Mouse (Mus musculus) forebrain, embryonic 13.5 days (tissue): ENCODE measurements around the gene Chka. TPM values are rescaled to one million over a fixed set of nuclear protein-coding genes. Genes with fewer than 3 reads are reported as not detected.

Source experiments
- ATAC-seq: fragments of 200-750 bp; cut with Nextera tagmentation; 2 replicates; pipeline ENCODE4 v1.8.0; 2017
- H3K27ac ChIP-seq: fragments of 300-500 bp; sonication (generic); 2 replicates; pipeline ENCODE4 v1.5.1; 2015; ENCODE audit warnings: inconsistent platforms, mild to moderate bottlenecking, moderate library complexity
- H3K27me3 ChIP-seq: fragments of 300-500 bp; sonication (generic); 2 replicates; pipeline ENCODE4 v1.6.1; 2015; ENCODE audit warnings: mild to moderate bottlenecking, inconsistent platforms
- H3K36me3 ChIP-seq: fragments of 300-500 bp; sonication (generic); 2 replicates; pipeline ENCODE4 v1.6.1; 2015; ENCODE audit warnings: mild to moderate bottlenecking, inconsistent platforms; ENCODE audit not compliant: poor library complexity, severe bottlenecking
- H3K4me1 ChIP-seq: fragments of 300-500 bp; sonication (generic); 2 replicates; pipeline ENCODE4 v1.6.1; 2015; ENCODE audit warnings: inconsistent platforms
- H3K4me2 ChIP-seq: fragments of 300-500 bp; sonication (generic); 2 replicates; pipeline ENCODE4 v1.6.1; 2015; ENCODE audit warnings: inconsistent platforms, mild to moderate bottlenecking, moderate library complexity
- H3K4me3 ChIP-seq: fragments of 300-500 bp; sonication (generic); 2 replicates; pipeline ENCODE4 v1.5.1; 2015; ENCODE audit warnings: mild to moderate bottlenecking, inconsistent platforms
- H3K9ac ChIP-seq: fragments of 300-500 bp; sonication (generic); 2 replicates; pipeline ENCODE4 v1.6.1; 2015; ENCODE audit warnings: mild to moderate bottlenecking, inconsistent platforms
- H3K9me3 ChIP-seq: fragments of 300-500 bp; sonication (generic); replicated peaks from 2 replicates; pipeline ENCODE4 v1.6.1; 2016; ENCODE audit warnings: inconsistent platforms
- WGBS: fragments of 180-500 bp; shearing (Covaris S2); methylation state at CpG from one replicate; pipeline ENCODE4 v1.1.7; 2015; 5-methylcytosine and 5-hydroxymethylcytosine counted together
- polyA plus RNA-seq: library from polyadenylated mRNA; unstranded; fragments of >200 nt; fragmentation: Nextera tagmentation; extraction: Ambion mirVana; gene quantifications from 2 replicates; pipeline ENCODE4 v1.2.1, GENCODE M21; 2015

Chka gene
- polyA plus RNA-seq, 1 experiment from 2014 or later = 54.8 TPM

DNA sequence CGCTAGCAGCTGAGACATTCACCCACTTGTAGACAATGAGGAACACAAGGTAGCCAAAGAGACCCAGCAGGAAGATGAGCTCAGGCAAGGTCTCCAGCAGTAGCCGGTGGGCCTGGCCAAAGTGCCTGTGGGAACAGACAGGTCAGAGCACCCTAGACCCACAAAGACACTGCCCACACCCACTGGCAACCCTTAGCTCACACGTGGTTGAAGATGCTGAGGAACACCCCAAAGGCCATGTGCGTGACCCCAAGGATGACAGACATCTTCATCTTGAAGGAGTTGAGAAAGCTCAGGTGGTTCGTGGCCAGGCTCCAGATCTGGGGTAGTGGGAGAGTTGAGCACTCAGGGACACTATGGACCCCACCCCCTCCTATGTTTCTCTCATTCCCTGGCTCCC, 46.0 kb downstream of the Chka start:
- no peak overlapping the region for H3K27ac ChIP-seq
- no peaks in the 10 kb centered on the region for H3K9me3 ChIP-seq
- no peak for ATAC-seq

GRCm38 (mm10) chr19:3898952-3899351, 47.4 kb downstream of the Chka start:
- Histone ChIP-seq H3K9me3 (no peaks in the 10 kb centered on the region), H3K36me3 (peaks cover 39% of the 10 kb centered on the region), H3K9ac (no peak overlapping the region), H3K27me3 (no peaks in the 10 kb centered on the region), H3K27ac (no peak overlapping the region), H3K4me2 (no peak overlapping the region), H3K4me3 (no peak overlapping the region), H3K4me1 (peaks cover 10% of the 10 kb centered on the region)
- ATAC-seq = no peak
- WGBS = 85% methylated on average over 7 of the region's 7 CpGs

More for the DNA sequence above, 46.0 kb downstream of the Chka start:
- no peaks in the 10 kb centered on the region for H3K27me3 ChIP-seq
- H3K36me3 ChIP-seq = peaks cover 53% of the 10 kb centered on the region
- H3K4me2 ChIP-seq = no peak overlapping the region
- WGBS = 95% methylated on average over 5 of the region's 5 CpGs
- no peak overlapping the region for H3K4me3 ChIP-seq
- peaks cover 10% of the 10 kb centered on the region for H3K4me1 ChIP-seq
- no peak overlapping the region for H3K9ac ChIP-seq

- Histone ChIP-seq H3K4me2 (no peak overlapping the region), H3K27ac (no peak overlapping the region), H3K27me3 (no peaks in the 10 kb centered on the region), H3K9ac (no peak overlapping the region), H3K4me3 (no peak overlapping the region), H3K9me3 (no peaks in the 10 kb centered on the region), H3K4me1 (peaks cover 10% of the 10 kb centered on the region), H3K36me3 (peaks cover 32% of the 10 kb centered on the region)
- no peak for ATAC-seq
- 95% methylated on average over 4 of the region's 4 CpGs for WGBS
These were observed 48.0 kb downstream of the Chka start for GRCm38 (mm10) chr19:3899618-3900017.

- peaks cover 11% of the 10 kb centered on the region; the same call in 1 of the 2 replicates for H3K36me3 ChIP-seq
- H3K27ac ChIP-seq = no peak overlapping the region
- H3K9ac ChIP-seq = no peak overlapping the region
- WGBS = 82% methylated on average over 12 of the region's 12 CpGs
- no peak overlapping the region for H3K4me3 ChIP-seq
- H3K4me1 ChIP-seq = peaks cover 16% of the 10 kb centered on the region
- ATAC-seq = no peak
- no peak overlapping the region for H3K4me2 ChIP-seq
- no peaks in the 10 kb centered on the region for H3K9me3 ChIP-seq
- no peaks in the 10 kb centered on the region for H3K27me3 ChIP-seq
These were observed 51.4 kb downstream of the Chka start for GRCm38 (mm10) chr19:3902966-3903365.

GRCm38 (mm10) chr19:3903648-3904362, 52.2 kb downstream of the Chka start:
- Histone ChIP-seq H3K36me3 (peaks cover 19% of the 10 kb centered on the region), H3K9ac (no peak overlapping the region)
- 62% methylated on average over 25 of the region's 25 CpGs for WGBS

DNA sequence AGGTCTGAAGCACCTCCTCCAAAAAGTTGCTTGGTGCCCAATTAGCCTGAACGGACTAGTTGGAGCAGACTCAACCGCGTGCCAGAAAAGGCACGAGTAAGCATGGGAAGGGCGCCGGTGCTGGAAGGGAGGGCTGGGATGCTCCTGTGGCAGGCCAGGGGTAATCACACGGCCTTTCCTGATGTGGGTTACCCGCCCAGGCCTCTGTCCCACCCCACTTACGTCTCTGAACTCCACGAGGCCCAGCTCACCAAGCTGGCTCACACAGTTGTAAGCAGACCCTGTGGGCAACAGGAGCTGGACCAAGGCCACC, 52.7 kb downstream of the Chka start:
- Histone ChIP-seq H3K36me3 (peaks cover 24% of the 10 kb centered on the region), H3K4me2 (no peak overlapping the region), H3K9me3 (no peaks in the 10 kb centered on the region), H3K4me3 (no peak overlapping the region), H3K27me3 (no peaks in the 10 kb centered on the region), H3K4me1 (peaks cover 16% of the 10 kb centered on the region), H3K9ac (no peak overlapping the region), H3K27ac (no peak overlapping the region)
- 59% methylated on average over 10 of the region's 10 CpGs for WGBS
- no peak for ATAC-seq

More at GRCm38 (mm10) chr19:3903648-3904362, 52.2 kb downstream of the Chka start:
- no peak overlapping the region for H3K4me3 ChIP-seq
- no peaks in the 10 kb centered on the region for H3K9me3 ChIP-seq
- no peak overlapping the region for H3K4me2 ChIP-seq
- no peak for ATAC-seq
- H3K27ac ChIP-seq = no peak overlapping the region
- no peaks in the 10 kb centered on the region for H3K27me3 ChIP-seq
- peaks cover 16% of the 10 kb centered on the region for H3K4me1 ChIP-seq

DNA sequence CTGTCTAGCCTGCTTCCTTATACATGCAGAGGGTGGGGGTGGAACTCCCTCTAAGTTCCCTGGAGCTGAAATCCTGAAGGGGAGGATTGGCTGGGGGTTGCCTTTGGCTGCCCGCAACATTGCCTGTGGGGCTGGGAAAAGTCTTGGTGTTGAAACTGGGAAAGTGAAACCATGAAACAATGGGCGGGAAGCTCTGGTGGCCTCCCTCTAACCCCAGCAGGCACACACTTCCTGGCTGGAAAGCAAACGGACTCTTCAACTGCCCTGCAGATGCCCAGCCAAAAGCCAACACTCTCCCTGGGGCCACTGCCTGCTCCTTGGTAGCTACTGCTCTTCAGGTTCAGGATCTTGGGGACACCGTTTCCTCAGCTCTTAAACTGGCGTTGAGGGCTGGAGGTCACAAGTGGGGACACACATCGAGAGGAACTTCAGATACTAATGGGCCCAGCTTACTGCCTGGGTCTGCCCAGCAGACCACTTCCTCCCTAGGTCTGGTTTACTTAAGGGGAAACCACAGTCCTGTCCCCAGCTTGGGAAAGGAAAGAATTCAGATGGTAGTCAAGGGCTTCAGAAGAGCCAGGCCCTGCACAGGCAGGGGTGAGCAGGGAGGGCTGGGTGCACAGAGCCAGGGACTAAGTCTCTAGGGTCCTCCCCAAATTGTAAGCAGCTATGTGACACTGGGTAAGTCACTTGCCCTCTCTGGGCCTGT, 53.8 kb downstream of the Chka start:
- H3K36me3 ChIP-seq = peaks cover 35% of the 10 kb centered on the region
- H3K4me1 ChIP-seq = peaks cover 16% of the 10 kb centered on the region
- H3K27ac ChIP-seq = no peak overlapping the region
- ATAC-seq = no peak
- WGBS = 59% methylated on average over 6 of the region's 6 CpGs
- H3K9ac ChIP-seq = peak overlapping the region; percentile 1; the same call in 1 of the 2 replicates
- no peaks in the 10 kb centered on the region for H3K27me3 ChIP-seq
- H3K9me3 ChIP-seq = no peaks in the 10 kb centered on the region
- 0 out of 2 replicates have a peak overlapping the region, but pooled peaks have one; percentile 1 for H3K4me2 ChIP-seq
- H3K4me3 ChIP-seq = no peak overlapping the region

DNA sequence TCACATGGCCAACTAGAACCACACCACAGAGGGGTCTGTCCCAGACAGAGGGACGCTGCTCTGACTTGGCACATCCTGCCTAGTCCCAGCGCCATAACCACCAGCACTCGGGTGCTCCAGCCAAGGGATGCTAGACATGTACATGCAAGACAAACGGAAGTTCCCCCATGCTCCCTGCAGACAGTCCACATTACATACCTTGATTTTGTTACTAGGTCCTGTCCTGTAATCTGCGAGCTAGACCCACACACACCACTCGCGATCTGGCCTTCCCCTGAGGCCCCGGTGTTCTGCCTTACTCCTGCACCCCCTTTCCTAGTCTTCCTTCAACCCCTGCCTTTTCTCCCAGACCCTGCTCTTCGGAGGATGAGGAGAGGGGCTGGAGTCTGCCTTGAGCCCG, 54.8 kb downstream of the Chka start:
- no peaks in the 10 kb centered on the region for H3K27me3 ChIP-seq
- 45% methylated on average over 10 of the region's 10 CpGs for WGBS
- H3K9me3 ChIP-seq = no peaks in the 10 kb centered on the region
- peak overlapping the region; percentile 44 for H3K4me3 ChIP-seq
- H3K36me3 ChIP-seq = peaks cover 44% of the 10 kb centered on the region
- ATAC-seq = no peak
- H3K4me2 ChIP-seq = peak overlapping the region; percentile 69
- peaks cover 17% of the 10 kb centered on the region for H3K4me1 ChIP-seq
- no peak overlapping the region for H3K27ac ChIP-seq
- peak overlapping the region; percentile 63 for H3K9ac ChIP-seq

DNA sequence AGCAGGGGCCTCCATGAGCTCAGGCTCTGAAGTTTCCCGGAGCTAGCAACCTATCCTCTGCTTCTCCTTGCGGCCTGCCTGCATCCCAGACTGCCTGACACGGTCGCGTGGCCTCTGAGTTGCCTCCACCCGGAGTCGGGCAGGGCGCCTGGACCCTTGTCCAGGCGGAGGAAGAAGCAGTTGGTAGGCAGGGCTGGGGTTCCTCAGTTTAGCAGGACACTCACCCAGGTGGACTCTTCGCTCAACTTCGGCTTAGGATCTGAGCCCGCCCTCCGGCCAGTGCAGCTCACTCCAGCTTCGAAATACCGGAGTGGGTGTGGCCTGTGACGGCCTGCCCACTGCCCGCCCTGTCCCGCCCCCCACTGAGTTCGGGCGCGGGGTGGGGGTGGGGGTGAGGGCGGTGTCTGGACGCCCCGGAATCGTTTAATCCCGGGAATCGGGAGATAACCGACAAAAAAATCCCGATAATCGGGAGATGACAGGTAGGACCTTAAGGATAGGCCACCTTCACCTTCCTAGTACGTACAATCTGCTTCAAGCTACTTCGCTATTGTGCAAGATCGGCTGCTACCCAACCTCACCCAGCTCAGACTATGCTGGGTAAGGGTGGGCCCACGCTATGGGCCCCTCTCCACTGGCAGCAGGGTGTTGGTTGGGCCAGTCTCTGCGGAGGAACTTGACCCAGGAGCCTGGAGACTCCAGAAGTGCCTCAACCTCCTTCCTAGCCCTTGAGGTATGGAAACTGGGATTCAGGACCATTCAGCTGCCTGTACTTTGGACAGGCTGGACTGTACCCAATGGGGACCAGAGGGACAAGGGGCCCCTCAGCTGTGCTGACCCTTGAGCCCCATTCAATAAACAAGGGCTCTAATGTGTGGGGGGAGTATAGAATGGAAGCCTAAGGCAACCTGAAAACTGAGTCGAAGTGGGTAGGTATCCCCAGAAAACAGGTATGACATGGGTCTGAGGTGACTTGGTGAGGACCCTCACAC, 55.5 kb downstream of the Chka start, which contains the start of gene Tcirg1:
Gene Tcirg1, minus strand, starts transcription at position 339 of the 992 bp plus-strand sequence.
- H3K27me3 ChIP-seq = no peaks in the 10 kb centered on the region
- peak; percentile 59; the same call in 1 of the 2 replicates for ATAC-seq
- H3K4me3 ChIP-seq = peak within 1 kb of the TSS; percentile 44
- WGBS = 4% methylated on average over 36 of the region's 36 CpGs
- peak within 1 kb of the TSS; percentile 63 for H3K9ac ChIP-seq
- no peaks in the 10 kb centered on the region for H3K9me3 ChIP-seq
- peak within 1 kb of the TSS; percentile 69 for H3K4me2 ChIP-seq
- no peak within 1 kb of the TSS for H3K27ac ChIP-seq
- peaks cover 24% of the 10 kb centered on the region for H3K4me1 ChIP-seq
- H3K36me3 ChIP-seq = peaks cover 40% of the 10 kb centered on the region

- Histone ChIP-seq H3K4me2 (peak overlapping the region; percentile 69; the same call in 1 of the 2 replicates), H3K4me3 (no peak overlapping the region)
These were observed 56.5 kb downstream of the Chka start for GRCm38 (mm10) chr19:3907876-3908660.

GRCm38 (mm10) chr19:3910206-3910605, 58.6 kb downstream of the Chka start:
- H3K27me3 ChIP-seq = no peaks in the 10 kb centered on the region

More at GRCm38 (mm10) chr19:3907876-3908660, 56.5 kb downstream of the Chka start:
- H3K9me3 ChIP-seq = no peaks in the 10 kb centered on the region
- no peaks in the 10 kb centered on the region for H3K27me3 ChIP-seq
- ATAC-seq = no peak
- H3K27ac ChIP-seq = no peak overlapping the region
- peaks cover 37% of the 10 kb centered on the region for H3K36me3 ChIP-seq
- WGBS = 86% methylated on average over 8 of the region's 8 CpGs
- no peak overlapping the region for H3K9ac ChIP-seq
- peaks cover 26% of the 10 kb centered on the region for H3K4me1 ChIP-seq

More at GRCm38 (mm10) chr19:3910206-3910605, 58.6 kb downstream of the Chka start:
- Histone ChIP-seq H3K4me3 (no peak overlapping the region), H3K27ac (no peak overlapping the region), H3K4me1 (peaks cover 35% of the 10 kb centered on the region), H3K4me2 (no peak overlapping the region), H3K9me3 (no peaks in the 10 kb centered on the region), H3K9ac (no peak overlapping the region), H3K36me3 (peaks cover 37% of the 10 kb centered on the region)
- WGBS = 88% methylated on average over 5 of the region's 5 CpGs
- no peak for ATAC-seq
